Mouse (Mus musculus) T-helper 1 cell (primary cell): ENCODE results near the gene Vmn2r92.
"Not testable (repeated sequence)": the region's sequence is repeated elsewhere in the genome, so short reads cannot be mapped to it uniquely, and the experiment has no call there.

ENCODE experiments used
- in situ Hi-C: fragments of 300-600 bp; cut with MboI, MseI; formaldehyde crosslinking; loops from one replicate; pipeline ENCODE4 v1.15.1; 2025; ENCODE audit warnings: high pct_unique_total_duplicates

The Vmn2r92 gene

DNA sequence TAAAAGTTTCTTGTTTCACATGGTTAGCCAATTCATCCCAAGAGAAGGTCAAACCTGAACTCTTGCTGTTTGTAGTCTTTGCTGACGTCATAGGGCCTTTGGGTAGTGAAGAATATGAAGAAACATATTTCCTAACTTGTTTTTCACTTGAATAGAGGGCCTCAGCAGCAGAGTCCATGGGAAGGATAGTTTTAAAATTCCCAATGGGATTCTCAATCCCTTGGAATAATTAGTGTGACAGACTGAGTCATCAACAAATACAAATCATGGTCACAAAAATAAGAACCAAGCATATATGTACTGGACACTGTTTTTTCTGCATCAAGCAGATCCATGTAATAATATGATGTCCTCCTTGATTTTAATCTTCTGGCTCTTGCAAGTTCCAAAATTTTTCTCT, at the start of gene Vmn2r92:
TSS of gene Vmn2r92 (plus strand) at position 301 of the 400 bp plus-strand sequence.
- in situ Hi-C loops, result not testable (repeated sequence)

DNA sequence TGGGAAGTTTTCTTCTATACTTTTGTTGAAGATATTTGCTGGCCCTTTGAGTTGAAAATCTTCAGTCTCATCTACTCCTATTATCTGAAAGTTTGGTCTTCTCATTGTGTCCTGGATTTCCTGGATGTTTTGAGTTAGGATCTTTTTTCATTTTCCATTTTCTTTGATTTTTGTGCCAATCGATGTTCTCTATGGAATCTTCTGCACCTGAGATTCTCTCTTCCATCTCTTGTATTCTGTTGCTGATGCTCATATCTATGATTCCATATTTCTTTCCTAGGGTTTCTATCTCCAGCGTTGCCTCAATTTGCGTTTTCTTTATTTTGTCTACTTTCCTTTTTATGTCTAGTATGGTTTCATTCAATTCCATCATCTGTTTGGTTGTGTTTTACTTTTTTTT, 49.4 kb upstream of the Vmn2r92 start:
- in situ Hi-C loops, result not testable (repeated sequence)

DNA sequence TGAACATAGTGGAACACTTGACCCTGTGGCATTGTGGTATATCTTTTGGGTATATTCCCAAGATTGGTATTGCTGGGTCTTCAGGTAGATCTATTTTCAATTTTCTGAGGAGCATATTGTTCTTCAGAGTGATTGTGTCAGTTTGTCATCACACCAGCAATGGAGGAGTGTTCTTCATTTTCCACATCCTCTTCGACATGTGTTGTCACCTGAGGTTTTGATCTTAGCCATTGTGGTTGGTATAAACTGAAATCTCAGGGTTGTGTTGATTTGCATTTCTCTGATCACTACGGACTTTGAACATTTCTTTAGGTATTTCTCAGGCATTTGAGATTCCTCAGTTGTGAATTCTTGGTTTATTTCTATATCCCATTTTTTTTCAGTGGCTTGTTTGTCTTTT, 9.5 kb downstream of the Vmn2r92 start:
- in situ Hi-C loops, result not testable (repeated sequence)

DNA sequence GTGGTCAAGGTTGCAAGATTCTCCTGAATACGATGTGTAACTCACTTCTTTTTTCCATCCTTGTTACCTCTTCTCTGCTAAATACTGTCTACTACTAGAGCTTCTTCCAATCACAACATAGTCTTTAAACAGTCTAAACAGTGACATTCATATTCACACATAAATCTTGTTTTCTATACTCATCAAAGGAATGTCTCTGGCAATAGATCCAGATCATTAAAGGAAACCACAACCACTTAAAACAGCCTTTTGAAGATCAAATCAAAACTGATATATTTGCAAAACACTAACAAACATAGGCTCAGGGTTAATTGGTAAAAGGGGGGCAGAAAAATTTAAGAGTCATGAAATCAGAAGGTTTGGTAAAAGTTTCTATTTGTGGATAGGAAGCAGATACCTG, 38.0 kb downstream of the Vmn2r92 start:
- in situ Hi-C loops, result no loop called here

DNA sequence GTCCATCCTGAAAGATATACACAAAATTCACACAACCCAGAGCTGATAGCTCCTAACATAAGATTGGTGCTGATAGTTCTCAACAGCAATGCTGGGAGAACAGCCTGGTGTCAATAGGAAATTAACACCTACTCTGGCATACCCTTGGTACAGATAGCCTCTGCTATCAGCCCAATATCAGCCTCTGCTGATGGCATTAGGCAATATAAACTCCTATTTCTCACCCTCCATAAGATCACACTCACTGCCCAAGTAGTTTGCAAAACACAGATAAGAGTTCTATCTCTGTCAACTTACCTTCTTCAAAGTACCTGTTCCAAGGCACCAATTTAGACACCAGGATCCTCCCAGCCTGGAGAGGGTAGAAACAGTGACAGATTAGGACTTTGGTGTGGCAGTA, 69.6 kb downstream of the Vmn2r92 start:
- in situ Hi-C loops, result no loop called here

DNA sequence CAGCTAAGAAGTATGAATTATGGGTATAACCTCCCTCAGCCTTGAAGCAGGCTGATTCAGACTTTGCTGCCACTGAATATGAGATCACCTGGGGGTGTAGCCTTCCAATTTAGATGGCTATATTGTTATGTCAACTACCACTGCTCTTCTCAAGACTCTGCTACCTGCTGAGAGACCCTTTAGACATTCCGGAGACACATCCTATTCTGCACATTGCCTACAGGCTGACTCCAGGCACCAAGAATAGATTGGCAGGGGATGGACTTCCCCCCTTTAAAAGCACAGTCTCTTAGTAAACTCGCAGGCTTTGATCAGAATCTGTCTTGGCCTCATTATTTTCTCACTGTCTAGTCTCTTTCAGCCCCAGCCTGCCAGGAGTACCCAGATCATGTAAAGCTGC, 80.3 kb downstream of the Vmn2r92 start:
- in situ Hi-C loops, result no loop called here

DNA sequence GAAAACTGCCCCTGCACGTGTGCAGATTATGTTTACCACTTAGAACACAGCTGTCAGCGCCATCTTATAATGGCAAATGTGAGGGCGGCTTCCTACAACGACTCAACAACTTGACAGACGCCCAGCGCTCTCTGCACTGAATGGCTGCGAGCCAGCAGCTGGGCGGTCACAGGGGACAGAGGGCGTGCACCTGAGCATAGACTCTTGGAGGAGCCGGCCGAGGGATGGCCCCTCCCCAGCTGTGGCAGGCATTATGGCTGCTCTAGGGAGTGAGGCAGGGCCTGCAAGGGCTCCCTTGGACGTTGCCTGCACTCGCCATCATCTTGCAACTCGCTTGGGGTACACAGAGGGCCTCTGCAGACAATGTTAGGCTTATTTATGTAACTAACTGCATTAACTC, 85.2 kb downstream of the Vmn2r92 start:
- in situ Hi-C loops, result no loop called here
